Mouse (Mus musculus): Measurements from ENCODE around the gene Gstm7. TPM values are rescaled to one million over a fixed set of nuclear protein-coding genes. Genes with fewer than 3 reads are reported as not detected.

Gene Gstm7
- total RNA-seq, 1 experiment from 2014 or later, result 157 TPM

- no peak for DNase-seq
Measured at GRCm38 (mm10) chr3:107877005-107877404, 54.6 kb downstream of the Gstm7 start, which contains the start of gene Eps8l3. Eps8l3 (plus strand) TSS chr3:107877229.

Other genes with a start within 250 kb of the Gstm7 start
- 211 and 235 TPM in 2 replicates for gene Ahcyl1, start 235.3 kb downstream of the Gstm7 start, total RNA-seq (2021)
- 14.7 and 15.1 TPM in 2 replicates for gene Csf1, start 171.3 kb downstream of the Gstm7 start, total RNA-seq (2021)
- not detected in 2 replicates for gene Eps8l3, start 54.6 kb downstream of the Gstm7 start, total RNA-seq (2021)
- gene Gstm5, start 36.0 kb downstream of the Gstm7 start, total RNA-seq (2021), result 25.8 and 27.8 TPM in 2 replicates
- gene Gstm6, start 11.9 kb upstream of the Gstm7 start, total RNA-seq (2021), result 5.9 and 7.1 TPM in 2 replicates
- not detected in 2 replicates for gene Gstm3, start 37.5 kb upstream of the Gstm7 start, total RNA-seq (2021)
- gene Gstm2, start 54.6 kb upstream of the Gstm7 start, total RNA-seq (2021), result 131 and 136 TPM in 2 replicates
- 277 and 344 TPM in 2 replicates for gene Gstm1, start 86.2 kb upstream of the Gstm7 start, total RNA-seq (2021)
- 13.2 and 17.1 TPM in 2 replicates for gene Gstm4, start 113.1 kb upstream of the Gstm7 start, total RNA-seq (2021)
- 178 and 283 TPM in 2 replicates for gene Ampd2, start 154.8 kb upstream of the Gstm7 start, total RNA-seq (2021)
- gene Gnat2, start 161.0 kb upstream of the Gstm7 start, total RNA-seq (2021), result 13.2 and 13.4 TPM in 2 replicates
- gene Gnai3, start 214.3 kb upstream of the Gstm7 start, total RNA-seq (2021), result 136 and 143 TPM in 2 replicates
- 0.49 TPM in 1 of 2 replicates, not detected in the other for gene Gpr61, start 223.1 kb upstream of the Gstm7 start, total RNA-seq (2021)